Mouse (Mus musculus) E14TG2a.4 (cell line): Measurements from ENCODE around the gene Hpd.

Source experiments
- H3K27me3 ChIP-seq: 2 replicates; pipeline ENCODE4 v1.6.1; 2014; ENCODE audit warnings: low read length, control low read depth; ENCODE audit not compliant: insufficient read depth
- H3K36me3 ChIP-seq: 2 replicates; pipeline ENCODE4 v1.6.1; 2014; ENCODE audit warnings: low read length, control low read depth; ENCODE audit not compliant: insufficient read depth
- H3K4me1 ChIP-seq: replicated peaks from 2 replicates; pipeline ENCODE4 v1.6.1; 2014; ENCODE audit warnings: low read depth, low read length, control low read depth
- H3K4me3 ChIP-seq: replicated peaks from 2 replicates; pipeline ENCODE4 v1.5.1; 2014; ENCODE audit warnings: mild to moderate bottlenecking, low read length
- H3K9me3 ChIP-seq: 2 replicates; pipeline ENCODE4 v1.6.1; 2014; ENCODE audit warnings: low read length, control low read depth
- CTCF ChIP-seq: conservative IDR thresholded peaks from 2 replicates; pipeline ENCODE4 v1.5.1; 2014; ENCODE audit warnings: low read length
- NANOG ChIP-seq: IDR thresholded peaks from 2 replicates; pipeline ENCODE4 v1.6.1; 2014; ENCODE audit warnings: borderline replicate concordance, low read length, mixed read lengths
- POU5F1 ChIP-seq: IDR thresholded peaks from 2 replicates; pipeline ENCODE4 v1.6.1; 2014; ENCODE audit warnings: low read length, borderline replicate concordance

The Hpd gene

DNA sequence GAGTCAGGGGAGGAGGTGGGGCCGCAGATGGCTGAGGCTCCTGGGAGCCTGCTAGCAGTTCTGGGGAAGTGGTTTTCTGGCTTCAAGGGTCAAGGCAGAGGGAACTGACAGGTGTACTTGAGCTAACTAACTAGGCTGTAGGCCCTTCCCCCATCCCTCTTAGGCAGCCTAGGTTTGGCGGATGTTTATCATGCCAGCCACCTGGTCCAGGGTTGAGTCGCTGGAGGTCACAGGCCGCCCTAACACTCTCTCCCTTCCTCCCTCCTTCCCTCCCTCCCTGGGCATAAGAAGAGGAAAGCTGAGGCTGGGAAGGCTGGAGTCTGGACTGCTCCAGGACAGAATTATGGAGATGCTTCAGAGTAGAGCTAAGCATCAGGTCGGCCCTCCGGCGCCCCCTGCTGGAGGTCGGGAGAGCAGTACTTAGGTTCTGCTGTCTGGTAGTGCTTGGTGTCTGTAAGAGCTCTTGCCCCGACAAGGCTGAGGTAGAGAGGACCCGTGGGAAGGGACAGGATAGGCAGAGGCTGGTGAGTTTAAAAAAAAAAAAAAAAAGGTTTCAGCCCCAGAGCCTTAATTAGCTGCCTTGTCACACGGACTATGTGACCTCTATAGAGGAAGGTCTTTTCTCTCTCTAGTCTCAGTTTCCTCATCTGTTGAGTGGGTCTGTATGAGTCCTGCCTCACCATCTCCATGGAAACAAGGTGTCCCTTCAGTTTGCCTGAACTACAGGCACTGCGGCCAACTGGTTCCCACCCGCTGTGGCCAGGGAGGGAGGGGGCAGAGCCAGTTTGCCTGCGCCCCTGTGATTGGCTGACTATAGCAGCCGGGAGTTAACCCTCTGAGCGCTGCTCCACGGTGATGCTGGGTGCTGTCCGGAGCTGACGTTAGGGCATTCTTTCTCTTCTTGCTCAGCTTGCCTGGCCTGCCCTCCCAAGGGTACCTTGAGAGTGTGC is 32.8 kb downstream of the Hpd start:
- TF ChIP-seq CTCF (peak; percentile 85), NANOG (no peak)
- Histone ChIP-seq H3K36me3 (peaks cover 83% of the 10 kb centered on the region), H3K9me3 (no peaks in the 10 kb centered on the region), H3K27me3 (peaks cover 12% of the 10 kb centered on the region; the same call in 1 of the 2 replicates), H3K4me3 (peak overlapping the region; percentile 77), H3K4me1 (peaks cover 98% of the 10 kb centered on the region)

GRCm38 (mm10) chr5:123148073-123148722 is 34.3 kb downstream of the Hpd start:
- peaks cover 76% of the 10 kb centered on the region for H3K36me3 ChIP-seq
- peaks cover 12% of the 10 kb centered on the region for H3K27me3 ChIP-seq
- no peaks in the 10 kb centered on the region for H3K9me3 ChIP-seq
- TF ChIP-seq CTCF (no peak), NANOG (no peak), POU5F1 (no peak)
- peaks cover 98% of the 10 kb centered on the region for H3K4me1 ChIP-seq
- peak overlapping the region; percentile 77 for H3K4me3 ChIP-seq

DNA sequence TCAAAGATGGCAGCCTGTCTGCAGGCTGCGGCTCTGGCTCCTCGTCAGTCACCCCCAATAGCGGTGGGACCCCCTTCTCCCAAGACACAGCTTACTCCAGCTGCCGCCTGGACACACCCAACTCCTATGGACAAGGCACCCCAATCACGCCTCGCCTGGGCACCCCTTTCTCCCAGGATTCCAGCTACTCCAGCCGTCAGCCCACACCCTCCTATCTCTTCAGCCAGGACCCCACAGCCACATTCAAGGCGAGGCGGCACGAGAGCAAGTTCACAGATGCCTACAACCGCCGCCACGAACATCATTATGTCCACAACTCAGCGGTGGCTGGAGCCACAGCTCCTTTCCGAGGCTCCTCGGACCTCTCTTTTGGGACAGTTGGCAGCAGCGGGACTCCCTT is 35.0 kb downstream of the Hpd start:
- no peaks in the 10 kb centered on the region for H3K9me3 ChIP-seq
- H3K27me3 ChIP-seq = peaks cover 12% of the 10 kb centered on the region
- H3K4me1 ChIP-seq = peaks cover 94% of the 10 kb centered on the region
- TF ChIP-seq NANOG (no peak), CTCF (no peak), POU5F1 (no peak)
- peak overlapping the region; percentile 77 for H3K4me3 ChIP-seq
- H3K36me3 ChIP-seq = peaks cover 70% of the 10 kb centered on the region

GRCm38 (mm10) chr5:123146357-123146756 is 36.2 kb downstream of the Hpd start:
- H3K4me1 ChIP-seq = peaks cover 87% of the 10 kb centered on the region
- no peak overlapping the region for H3K4me3 ChIP-seq
- peaks cover 12% of the 10 kb centered on the region for H3K27me3 ChIP-seq
- H3K9me3 ChIP-seq = no peaks in the 10 kb centered on the region
- peaks cover 60% of the 10 kb centered on the region for H3K36me3 ChIP-seq
- TF ChIP-seq NANOG (no peak), CTCF (no peak), POU5F1 (no peak)

- peaks cover 12% of the 10 kb centered on the region for H3K27me3 ChIP-seq
- peaks cover 77% of the 10 kb centered on the region for H3K4me1 ChIP-seq
- H3K9me3 ChIP-seq = no peaks in the 10 kb centered on the region
- H3K4me3 ChIP-seq = peak overlapping the region; percentile 60
- H3K36me3 ChIP-seq = peaks cover 55% of the 10 kb centered on the region
- TF ChIP-seq CTCF = no peak
Measured at GRCm38 (mm10) chr5:123144746-123145590, 37.6 kb downstream of the Hpd start.

GRCm38 (mm10) chr5:123143971-123144745 is 38.4 kb downstream of the Hpd start:
- peaks cover 70% of the 10 kb centered on the region for H3K4me1 ChIP-seq
- H3K27me3 ChIP-seq = peaks cover 12% of the 10 kb centered on the region
- TF ChIP-seq CTCF (no peak), POU5F1 (no peak), NANOG (no peak)
- peaks cover 52% of the 10 kb centered on the region for H3K36me3 ChIP-seq
- H3K4me3 ChIP-seq = peak overlapping the region; percentile 82
- H3K9me3 ChIP-seq = no peaks in the 10 kb centered on the region

DNA sequence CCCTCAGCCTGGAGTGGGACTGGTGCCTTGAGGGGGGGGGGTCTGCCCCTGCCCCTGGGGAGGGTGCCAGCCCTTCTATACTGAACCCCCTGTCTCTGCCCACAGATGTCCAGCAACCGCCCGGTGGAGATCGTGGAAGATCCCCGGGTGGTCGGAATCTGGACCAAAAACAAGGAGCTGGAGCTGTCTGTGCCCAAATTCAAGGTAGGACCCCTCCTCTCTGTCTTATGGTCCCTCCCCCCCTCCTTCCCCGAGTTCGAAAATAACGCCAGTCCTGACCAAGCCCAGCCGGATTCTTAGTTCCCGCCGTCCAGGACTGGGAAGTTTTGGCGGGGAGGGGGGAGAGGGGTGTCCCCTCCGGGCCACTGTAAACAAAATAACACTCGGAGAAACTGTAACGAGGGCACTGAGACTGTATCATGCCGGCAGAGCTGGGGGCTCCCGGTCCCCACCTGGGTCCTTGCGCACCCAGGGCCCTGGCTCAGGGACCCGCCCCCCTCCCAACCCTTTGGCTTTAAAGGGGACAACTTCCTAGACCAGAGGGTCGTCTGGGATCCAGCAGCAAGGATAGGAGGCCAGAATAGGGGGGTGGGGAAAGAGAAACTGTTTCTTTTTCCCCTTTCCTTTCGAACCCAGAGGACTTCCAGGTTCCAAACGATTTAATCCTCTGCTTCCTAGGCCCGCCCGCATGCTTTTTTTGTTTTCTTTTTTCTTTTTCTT is 39.1 kb downstream of the Hpd start:
- TF ChIP-seq POU5F1 = no peak
- Histone ChIP-seq H3K27me3 (peaks cover 12% of the 10 kb centered on the region), H3K4me1 (peaks cover 62% of the 10 kb centered on the region), H3K4me3 (peak overlapping the region; percentile 82), H3K9me3 (no peaks in the 10 kb centered on the region), H3K36me3 (peaks cover 44% of the 10 kb centered on the region)
